Mouse (Mus musculus): ENCODE data around the gene Ninl.

Ninl gene

GRCm38 (mm10) chr2:150904272-150904935 is 134.8 kb downstream of the Ninl start, which contains the start of gene Abhd12:
TSS of gene Abhd12 (minus strand) at chr2:150904741.
- TF ChIP-seq GATA4 (IDR thresholded peaks at IDR 0.05; ENCODE audit: insufficient replicate concordance, low read length): peak; percentile 16; the same call in 1 of the 2 replicates

GRCm38 (mm10) chr2:150902347-150902746 is 136.8 kb downstream of the Ninl start:
- no peak for TF ChIP-seq GATA4 (IDR thresholded peaks at IDR 0.05; ENCODE audit: insufficient replicate concordance, low read length)

GRCm38 (mm10) chr2:150900341-150900740 is 138.8 kb downstream of the Ninl start:
- no peak for TF ChIP-seq GATA4 (IDR thresholded peaks at IDR 0.05; ENCODE audit: insufficient replicate concordance, low read length)

- TF ChIP-seq GATA4 (IDR thresholded peaks at IDR 0.05; ENCODE audit: insufficient replicate concordance, low read length): no peak
Observed at GRCm38 (mm10) chr2:150895691-150896252, 143.4 kb downstream of the Ninl start.

GRCm38 (mm10) chr2:150894617-150895267 is 144.4 kb downstream of the Ninl start:
- TF ChIP-seq GATA4 (IDR thresholded peaks at IDR 0.05; ENCODE audit: insufficient replicate concordance, low read length): no peak

- TF ChIP-seq GATA4 (IDR thresholded peaks at IDR 0.05; ENCODE audit: insufficient replicate concordance, low read length): no peak
Observed at GRCm38 (mm10) chr2:150887370-150887769, 151.8 kb downstream of the Ninl start.

- no peak for TF ChIP-seq GATA4 (IDR thresholded peaks at IDR 0.05; ENCODE audit: insufficient replicate concordance, low read length)
Observed at GRCm38 (mm10) chr2:150886315-150886714, 152.9 kb downstream of the Ninl start.

DNA sequence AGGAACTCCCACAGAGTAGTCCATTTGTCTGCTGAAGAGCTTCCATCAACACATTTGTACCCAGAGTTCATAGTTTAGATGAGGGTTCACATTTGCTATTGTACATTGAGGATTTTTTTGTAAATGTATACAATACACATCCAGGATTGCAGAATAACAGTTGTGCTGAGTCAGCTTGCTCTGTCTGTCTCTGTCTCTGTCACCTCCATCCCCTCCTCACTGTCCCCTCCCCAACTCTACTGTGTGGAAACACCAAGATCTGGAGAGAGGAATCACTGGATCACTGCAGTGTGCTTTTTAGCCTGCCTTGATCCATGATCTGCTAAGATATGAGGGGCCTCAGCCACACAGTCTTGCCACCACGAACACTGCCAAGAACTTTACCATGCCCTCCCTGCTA is 153.4 kb downstream of the Ninl start:
- TF ChIP-seq GATA4 (IDR thresholded peaks at IDR 0.05; ENCODE audit: insufficient replicate concordance, low read length): no peak

GRCm38 (mm10) chr2:150884779-150885110 is 154.4 kb downstream of the Ninl start:
- no peak for TF ChIP-seq GATA4 (IDR thresholded peaks at IDR 0.05; ENCODE audit: insufficient replicate concordance, low read length)

Measured in liver, adult (tissue).